In the genomic region with DNA sequence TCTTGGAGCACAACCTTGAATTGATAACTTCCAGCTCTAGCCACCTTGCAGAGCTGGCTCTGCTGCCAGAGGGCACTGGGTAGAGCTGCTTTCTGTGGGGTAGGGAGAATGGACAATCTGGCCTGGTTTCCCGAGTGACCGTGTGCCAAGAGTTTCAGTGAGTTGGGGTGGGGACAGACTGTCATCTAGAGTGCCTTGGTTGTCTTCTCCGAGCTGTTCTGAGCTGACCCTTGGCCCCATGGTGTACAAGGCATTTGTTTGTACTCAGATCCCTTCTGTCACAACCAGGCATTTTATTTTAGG, we compare ENCODE assay signal across 8 mouse cellular contexts. TPM values are rescaled to one million over a fixed set of nuclear protein-coding genes. Genes with fewer than 3 reads are reported as not detected.
DNase-seq lines count a peak whose midpoint lies in the region; ATAC-seq and TF ChIP-seq lines count a peak whose summit lies in the region.

No protein-coding gene starts in this region.

- TF ChIP-seq CTCF in E14TG2a.4 (conservative IDR thresholded peaks at IDR 0.05; ENCODE audit: low read length) = no peak
- TF ChIP-seq CTCF in embryonic fibroblast, embryonic 13.5 days (IDR thresholded peaks at IDR 0.05; ENCODE audit: borderline replicate concordance, insufficient read depth, low read length) = no peak

- peak; percentile 23 for DNase-seq in MN1 (ENCODE audit: low spot score)
- DNase-seq in liver, embryonic 13.5 days = no peak
- peak; percentile 57 for DNase-seq in skeletal muscle tissue, adult 2 months (ENCODE audit: low read depth, low spot score)
- no peak for DNase-seq in thymus, adult 18-20 months
- no peak for DNase-seq in ovary, postnatal 10 days (ENCODE audit: low spot score)

- 6% methylated on average over 3 of the region's 3 CpGs for WGBS in hindbrain, embryonic 16.5 days
- 34% methylated on average over 3 of the region's 3 CpGs for WGBS in liver, embryonic 13.5 days (ENCODE audit: insufficient replicate concordance)

- H3K4me1 ChIP-seq in E14TG2a.4 (replicated peaks; ENCODE audit: low read depth, low read length) = peaks cover 71% of the 10 kb centered on the region
- H3K4me1 ChIP-seq in embryonic fibroblast, embryonic 13.5 days (ENCODE audit: control insufficient read depth, insufficient read depth, low read length) = peaks cover 7% of the 10 kb centered on the region; the same call in 1 of the 2 replicates
- peaks cover 22% of the 10 kb centered on the region for H3K4me1 ChIP-seq in hindbrain, embryonic 16.5 days (ENCODE audit: control insufficient read depth, insufficient read depth, low read depth, low read length)
- peaks cover 83% of the 10 kb centered on the region for H3K4me1 ChIP-seq in liver, embryonic 13.5 days (replicated peaks)

- ATAC-seq in hindbrain, embryonic 16.5 days = no peak
- no peak for ATAC-seq in liver, embryonic 13.5 days (ENCODE audit: low read depth)

- TF ChIP-seq POLR2A in embryonic fibroblast, embryonic 13.5 days (IDR thresholded peaks at IDR 0.05; ENCODE audit: low read depth, low read length) = no peak

- H3K4me2 ChIP-seq in hindbrain, embryonic 16.5 days (ENCODE audit: low read length) = peak overlapping the region; percentile 74
- H3K4me2 ChIP-seq in liver, embryonic 13.5 days = peak overlapping the region; percentile 96

- no peaks in the 10 kb centered on the region for H3K27me3 ChIP-seq in E14TG2a.4 (ENCODE audit: insufficient read depth, low read length)
- H3K27me3 ChIP-seq in hindbrain, embryonic 16.5 days (replicated peaks; ENCODE audit: control insufficient read depth, insufficient read depth, low read length) = no peaks in the 10 kb centered on the region
- peaks cover 31% of the 10 kb centered on the region for H3K27me3 ChIP-seq in liver, embryonic 13.5 days

- no peak overlapping the region for H3K9ac ChIP-seq in hindbrain, embryonic 16.5 days (ENCODE audit: low read depth, low read length)
- peak overlapping the region; percentile 85 for H3K9ac ChIP-seq in liver, embryonic 13.5 days

- peak overlapping the region; percentile 91 for H3K4me3 ChIP-seq in E14TG2a.4 (replicated peaks; ENCODE audit: low read length)
- peak overlapping the region; percentile 65 for H3K4me3 ChIP-seq in embryonic fibroblast, embryonic 13.5 days (ENCODE audit: insufficient read depth, low read length)
- peak overlapping the region; percentile 82; the same call in 1 of the 2 replicates for H3K4me3 ChIP-seq in hindbrain, embryonic 16.5 days (ENCODE audit: low read length)
- peak overlapping the region; percentile 75 for H3K4me3 ChIP-seq in liver, embryonic 13.5 days (replicated peaks)

- H3K36me3 ChIP-seq in E14TG2a.4 (ENCODE audit: insufficient read depth, low read length) = peaks cover 43% of the 10 kb centered on the region
- no peaks in the 10 kb centered on the region for H3K36me3 ChIP-seq in hindbrain, embryonic 16.5 days (ENCODE audit: control insufficient read depth, insufficient read depth, low read length)
- no peaks in the 10 kb centered on the region for H3K36me3 ChIP-seq in liver, embryonic 13.5 days

- no peak overlapping the region for H3K27ac ChIP-seq in embryonic fibroblast, embryonic 13.5 days (ENCODE audit: insufficient read depth, low read length)
- H3K27ac ChIP-seq in hindbrain, embryonic 16.5 days (ENCODE audit: low read depth, low read length) = no peak overlapping the region
- H3K27ac ChIP-seq in liver, embryonic 13.5 days = peak overlapping the region; percentile 72

- H3K9me3 ChIP-seq in E14TG2a.4 (ENCODE audit: low read length) = no peaks in the 10 kb centered on the region
- no peaks in the 10 kb centered on the region for H3K9me3 ChIP-seq in hindbrain, embryonic 16.5 days (ENCODE audit: control insufficient read depth, low read length)
- H3K9me3 ChIP-seq in liver, embryonic 13.5 days (replicated peaks) = no peaks in the 10 kb centered on the region

RNA-seq across cellular contexts. Expression of gene Zfp710, which starts 3.8 kb away (rescaled TPM):
- 7.7 and 8.7 TPM in 2 replicates for polyA plus RNA-seq in embryonic fibroblast, embryonic 13.5 days (2011; ENCODE audit: insufficient read length, low read depth, missing spikeins)
- polyA plus RNA-seq in hindbrain, embryonic 16.5 days (2015; fragmentation: Nextera tagmentation; extraction: Ambion mirVana) = 13.6 and 14.9 TPM in 2 replicates
- 3.9 and 5.2 TPM in 2 replicates for polyA plus RNA-seq in liver, embryonic 13.5 days (2015; fragmentation: Nextera tagmentation; extraction: Ambion mirVana)

Comparison
In these comparisons a context has a peak if more than half of its experiments do, and no peak if none do; other contexts are left out.
1. DNase-seq: peak in MN1 (single experiment) and skeletal muscle tissue, adult 2 months (single experiment); none in liver, embryonic 13.5 days (single experiment), thymus, adult 18-20 months (0 of 2) and ovary, postnatal 10 days (single experiment).
2. Peak in every context shown above with its lines, with median percentiles within 50 percentile points of each other: H3K4me3 ChIP-seq.